Mouse (Mus musculus) kidney, adult 9 months (tissue): ENCODE results near the gene Trp73.

Experiments
- DNase-seq: peaks from one replicate; pipeline ENCODE4 v3.0.0; 2022

The Trp73 gene

GRCm38 (mm10) chr4:154140182-154140212, at the start of gene Trp73:
Gene Trp73 (minus strand): TSS chr4:154140208.
- no peak for DNase-seq

DNA sequence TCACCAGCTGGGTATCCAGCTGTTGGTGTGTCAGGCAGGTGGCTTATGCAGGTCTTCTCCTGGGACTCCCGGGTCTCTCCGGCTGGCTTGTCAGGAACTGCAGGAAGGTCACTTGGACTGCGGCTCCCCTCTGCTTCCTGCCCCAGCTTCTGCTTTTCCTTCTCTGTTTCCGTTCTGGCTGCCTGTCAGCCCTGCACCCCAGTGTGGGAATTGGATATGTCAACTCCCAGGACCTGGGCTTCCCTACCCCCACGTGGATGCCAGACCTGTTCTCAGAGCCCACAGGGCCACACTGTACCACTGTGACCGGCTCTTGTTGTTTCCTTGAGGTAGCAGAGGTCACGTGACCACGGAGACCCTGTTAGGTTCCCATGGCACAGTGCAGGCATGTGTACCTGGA, 48.9 kb upstream of the Trp73 start:
- no peak for DNase-seq

DNA sequence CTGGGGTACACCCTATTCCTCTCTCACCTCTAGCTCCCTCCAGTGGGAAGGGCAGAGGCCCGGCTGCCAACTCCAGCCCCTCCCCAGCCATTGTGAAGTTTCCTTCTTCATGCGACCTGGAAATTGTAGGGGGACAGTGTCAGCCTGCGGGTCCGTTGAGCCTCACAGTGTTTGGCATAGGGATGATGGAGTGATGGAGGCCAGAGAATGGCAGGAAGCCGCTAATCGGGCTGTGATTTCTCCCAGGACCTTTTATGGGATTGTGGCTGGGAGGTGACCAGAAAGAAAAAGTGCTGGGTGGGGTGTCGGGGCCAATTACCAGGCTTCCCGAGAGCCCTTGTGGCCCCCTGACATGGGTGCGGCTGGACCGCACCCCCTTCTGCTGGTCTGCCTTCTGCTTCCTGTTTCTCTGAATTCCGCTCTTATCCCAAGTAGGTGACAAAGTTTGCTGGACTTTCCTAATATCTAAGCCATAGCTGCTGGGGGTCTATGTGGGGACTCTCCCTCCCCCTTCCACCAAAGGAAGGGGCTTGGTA, 46.1 kb upstream of the Trp73 start:
- DNase-seq, result no peak

GRCm38 (mm10) chr4:154185001-154185400, 45.0 kb upstream of the Trp73 start:
- DNase-seq, result no peak

- DNase-seq, result no peak
Measured at GRCm38 (mm10) chr4:154183566-154183965, 43.6 kb upstream of the Trp73 start.

DNA sequence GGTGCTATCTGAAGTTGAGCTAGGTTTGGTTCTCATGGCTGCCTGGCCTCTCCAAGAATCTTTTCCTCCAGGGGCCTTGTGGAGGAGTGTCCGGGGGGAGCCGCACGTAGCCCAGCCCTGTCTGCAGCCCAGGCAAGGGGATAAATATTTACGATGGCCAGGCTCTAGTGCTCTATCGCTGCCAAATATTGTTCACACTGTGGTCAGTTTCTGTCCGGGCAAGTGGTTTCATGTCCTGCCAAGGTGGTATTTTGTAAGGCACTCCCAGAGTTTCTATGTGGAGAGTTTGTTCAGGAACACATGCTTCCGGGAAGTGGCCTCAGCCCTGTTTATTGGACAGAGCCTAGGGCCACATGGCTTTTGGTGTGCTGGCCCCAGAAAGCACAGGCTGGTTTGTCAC, 41.0 kb upstream of the Trp73 start:
- DNase-seq, result no peak

DNA sequence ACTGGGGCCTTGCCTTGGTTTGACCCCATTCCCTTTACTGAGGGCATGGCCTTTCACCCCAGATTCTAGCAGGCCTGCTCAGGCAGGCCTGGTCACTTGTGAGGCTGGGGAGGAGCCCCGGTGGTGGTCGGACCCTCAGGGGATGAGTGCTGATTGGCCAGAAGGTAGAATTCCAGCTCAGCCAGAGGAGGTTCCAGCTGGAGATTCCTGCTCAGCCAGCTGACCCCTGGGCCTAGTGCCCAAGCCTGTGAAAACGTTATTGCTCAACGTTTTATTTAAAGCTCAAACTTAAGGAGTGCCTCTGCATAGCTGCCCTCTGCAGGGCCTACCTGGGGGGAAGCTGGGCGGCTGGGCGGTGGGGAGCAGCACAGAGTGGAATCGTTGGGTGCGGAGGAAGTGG, 37.2 kb upstream of the Trp73 start:
- DNase-seq, result no peak

GRCm38 (mm10) chr4:154171931-154172604, 32.1 kb upstream of the Trp73 start:
- no peak for DNase-seq

- no peak for DNase-seq
Measured at GRCm38 (mm10) chr4:154171151-154171930, 31.3 kb upstream of the Trp73 start.

- DNase-seq, result no peak
Measured at GRCm38 (mm10) chr4:154170506-154171150, 30.6 kb upstream of the Trp73 start, which contains the start of gene Megf6. Gene Megf6 (plus strand): TSS chr4:154170730.

DNA sequence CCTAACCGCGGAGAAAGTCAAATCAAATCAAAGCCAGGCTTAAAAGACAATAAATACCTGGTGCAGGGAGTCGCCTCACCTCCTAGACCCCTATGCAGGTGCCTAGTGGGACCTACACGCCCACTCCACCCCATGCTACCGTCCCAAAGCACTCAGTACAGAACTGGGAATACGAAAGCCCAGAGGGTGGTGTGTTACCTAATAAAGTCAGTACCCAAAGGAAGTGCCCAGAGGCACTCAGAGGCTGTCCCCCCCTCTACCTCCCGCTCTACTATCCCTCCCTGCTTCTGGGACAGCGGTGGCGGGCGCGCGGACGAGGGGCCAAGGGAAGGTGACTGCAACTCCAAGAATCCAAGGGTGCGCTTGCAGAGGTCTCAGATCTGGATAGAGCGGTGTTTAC, 30.0 kb upstream of the Trp73 start:
- DNase-seq, result no peak

GRCm38 (mm10) chr4:154167053-154167452, 27.0 kb upstream of the Trp73 start:
- DNase-seq, result peak; percentile 63

GRCm38 (mm10) chr4:154163296-154163695, 23.3 kb upstream of the Trp73 start:
- DNase-seq, result peak; percentile 73

- DNase-seq, result peak; percentile 98
Measured at GRCm38 (mm10) chr4:154160538-154161390, 20.8 kb upstream of the Trp73 start, which contains the start of gene Tprgl. Gene Tprgl (minus strand): TSS chr4:154160666.

GRCm38 (mm10) chr4:154159961-154160537, 20.0 kb upstream of the Trp73 start:
- DNase-seq, result peak; percentile 35

DNA sequence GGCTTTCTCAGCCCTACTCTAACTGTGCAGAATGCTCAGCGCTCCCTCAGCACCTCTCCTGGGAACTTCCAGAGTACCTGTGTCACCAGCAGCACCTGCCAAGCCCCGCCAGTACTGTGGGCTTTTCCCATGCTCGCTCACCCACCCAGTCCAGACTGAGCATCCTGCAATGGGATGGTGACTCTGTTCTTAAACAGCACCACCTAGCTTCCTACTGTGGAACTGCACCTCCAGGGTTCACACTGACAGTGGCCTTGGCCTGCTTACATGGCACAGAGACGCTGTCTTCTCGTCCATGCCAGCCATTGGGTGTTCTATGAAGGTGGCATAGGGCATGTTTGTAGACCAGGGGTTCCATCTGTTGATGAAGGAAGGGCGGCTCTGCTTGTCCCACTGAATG, 19.0 kb upstream of the Trp73 start:
- peak; percentile 90 for DNase-seq

DNA sequence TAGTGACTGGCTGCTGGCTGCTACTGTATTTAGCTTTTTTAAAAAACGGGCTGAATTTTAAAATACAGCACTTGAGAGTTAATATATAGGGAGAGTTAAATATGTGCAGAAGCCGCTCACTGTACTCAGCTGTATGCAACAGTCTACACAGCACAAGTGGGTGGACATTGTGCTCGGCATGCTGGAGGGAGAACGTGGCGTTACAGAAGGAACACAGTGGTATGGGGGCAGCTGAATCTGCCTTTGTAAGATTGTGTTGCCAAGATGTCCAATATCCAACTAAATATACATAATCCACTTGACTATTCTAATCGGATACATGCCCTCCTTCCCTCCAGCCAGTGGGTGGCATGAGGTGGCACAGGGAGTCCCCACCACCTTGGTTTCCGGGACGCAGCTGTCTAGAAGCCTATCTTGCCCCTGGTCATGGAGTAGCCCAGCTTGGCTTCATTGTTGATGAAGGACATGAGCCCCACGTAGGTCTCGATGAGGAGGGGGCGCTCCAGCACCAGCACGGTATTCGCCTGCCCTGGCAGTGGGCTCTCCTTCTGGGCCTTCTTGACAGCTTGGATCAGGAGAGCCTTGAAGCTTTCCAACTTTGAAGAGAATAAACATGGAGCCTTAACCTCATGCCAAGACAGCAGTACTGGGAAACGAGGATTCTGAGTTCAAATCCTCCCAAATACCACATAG, 18.1 kb upstream of the Trp73 start:
- no peak for DNase-seq

GRCm38 (mm10) chr4:154156050-154156449, 16.0 kb upstream of the Trp73 start:
- DNase-seq, result no peak

DNA sequence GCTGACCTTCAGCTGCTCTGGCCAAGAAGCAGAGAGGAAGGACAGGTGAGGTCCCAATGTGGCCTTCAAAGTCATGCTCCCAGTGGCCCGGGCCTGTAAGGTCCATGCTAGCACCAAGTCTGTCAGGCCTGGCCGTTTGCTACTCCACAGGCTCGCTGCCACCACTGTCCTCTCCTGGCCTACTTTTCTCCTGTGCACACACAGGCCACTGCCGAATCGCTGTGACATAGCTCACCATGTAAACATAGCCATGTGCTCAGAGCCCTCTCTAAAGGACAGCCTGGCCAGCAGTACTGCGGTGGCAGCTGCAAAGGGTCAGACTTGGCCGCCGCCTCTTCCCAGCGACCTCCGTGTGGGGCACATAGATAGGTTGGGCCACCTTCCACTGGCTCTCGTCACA, 14.1 kb upstream of the Trp73 start:
- no peak for DNase-seq

DNA sequence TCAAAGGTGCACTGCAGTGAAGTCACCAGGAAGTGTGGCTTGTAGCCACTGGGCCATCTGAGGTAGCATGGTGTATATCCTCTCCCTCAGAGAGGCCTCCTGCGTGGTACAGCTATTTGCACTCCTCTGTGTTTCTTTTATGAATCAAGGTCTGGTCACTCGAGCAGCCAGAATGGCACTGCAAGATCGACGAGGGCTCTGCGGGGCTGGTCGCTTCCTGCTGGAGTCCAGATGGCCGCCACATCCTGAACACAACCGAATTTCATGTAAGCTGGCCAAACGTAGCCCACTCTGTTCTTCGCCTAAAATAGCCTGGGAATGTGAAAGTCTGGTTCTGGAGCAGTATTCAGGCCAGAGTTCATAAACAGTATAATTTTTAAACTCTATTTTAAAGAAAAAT, 6.3 kb upstream of the Trp73 start:
- no peak for DNase-seq

- no peak for DNase-seq
Measured at GRCm38 (mm10) chr4:154144712-154145111, 4.7 kb upstream of the Trp73 start.
